Mouse (Mus musculus) testis, adult 10 weeks (tissue): Measurements from ENCODE around the gene Vmn2r75. TPM values are rescaled to one million over a fixed set of nuclear protein-coding genes. Genes with fewer than 3 reads are reported as not detected.

Source experiments
- polyA plus RNA-seq: library from polyadenylated mRNA; stranded (reverse); fragments of 350-450 nt; fragmentation: Illumina TruSeq; extraction: RNeasy Lipid Tissue Mini Kit (QIAGEN cat#74804); gene quantifications from one replicate; pipeline ENCODE4 v1.2.3, GENCODE M21; 2014; ENCODE audit warnings: low read depth, low replicate concordance

The Vmn2r75 gene
- not detected for polyA plus RNA-seq

DNA sequence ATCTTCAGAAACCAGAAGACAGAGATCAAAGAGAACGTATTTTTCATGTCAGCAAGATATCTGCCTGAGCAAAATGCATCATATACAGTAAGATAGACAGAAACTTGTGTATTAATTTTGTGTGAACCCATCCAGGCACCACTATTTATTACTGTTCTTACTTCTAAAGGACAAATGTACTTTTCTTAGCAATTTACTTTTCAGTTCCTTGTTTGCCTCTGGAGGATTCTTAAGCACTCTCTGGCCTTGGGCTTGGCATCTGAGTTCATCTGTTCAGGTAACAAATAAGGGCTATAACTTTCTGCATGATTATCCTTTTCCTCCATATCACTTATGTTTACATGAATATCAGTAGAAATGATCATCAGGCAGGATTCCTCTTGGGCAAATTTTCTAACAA lies at the start of gene Vmn2r75:
Vmn2r75 (minus strand) TSS at position 101 of the 400 bp plus-strand sequence.

Other genes starting within 250 kb of the Vmn2r75 start
- gene Vmn2r74, start 210.1 kb downstream of the Vmn2r75 start, polyA plus RNA-seq = not detected
- 0.03 TPM for gene Vmn2r76, start 74.5 kb upstream of the Vmn2r75 start, polyA plus RNA-seq
- gene Olfr310, start 105.4 kb upstream of the Vmn2r75 start, polyA plus RNA-seq = 0.20 TPM
- 0.28 TPM for gene Olfr309, start 141.9 kb upstream of the Vmn2r75 start, polyA plus RNA-seq
- 0.10 TPM for gene Olfr308, start 153.9 kb upstream of the Vmn2r75 start, polyA plus RNA-seq
- gene Olfr307, start 165.8 kb upstream of the Vmn2r75 start, polyA plus RNA-seq = 0.31 TPM
- 0.10 TPM for gene Olfr305, start 195.2 kb upstream of the Vmn2r75 start, polyA plus RNA-seq
- not detected for gene Olfr304, start 214.9 kb upstream of the Vmn2r75 start, polyA plus RNA-seq
- gene Olfr303, start 226.0 kb upstream of the Vmn2r75 start, polyA plus RNA-seq = 3.3 TPM
- gene Olfr301, start 232.1 kb upstream of the Vmn2r75 start, polyA plus RNA-seq = 0.62 TPM